Mouse (Mus musculus) intestine, embryonic 15.5 days (tissue): ENCODE measurements around the gene B3galt4. TPM values are rescaled to one million over a fixed set of nuclear protein-coding genes. Genes with fewer than 3 reads are reported as not detected.
"Not testable (repeated sequence)": the region's sequence is repeated elsewhere in the genome, so short reads cannot be mapped to it uniquely, and the experiment has no call there.

Experiments used
- ATAC-seq: fragments of 200-750 bp; cut with Nextera tagmentation; 2 replicates; pipeline ENCODE4 v1.8.0; 2017; ENCODE audit warnings: moderate TSS enrichment, moderate library complexity
- H3K27ac ChIP-seq: fragments of 300-500 bp; sonication (generic); 2 replicates; pipeline ENCODE4 v1.5.1; 2015; ENCODE audit warnings: mild to moderate bottlenecking, inconsistent platforms
- H3K27me3 ChIP-seq: fragments of 300-500 bp; sonication (generic); replicated peaks from 2 replicates; pipeline ENCODE4 v1.6.1; 2015; ENCODE audit warnings: inconsistent platforms
- H3K36me3 ChIP-seq: fragments of 300-500 bp; sonication (generic); 2 replicates; pipeline ENCODE4 v1.6.1; 2015; ENCODE audit warnings: inconsistent platforms
- H3K4me1 ChIP-seq: fragments of 300-500 bp; sonication (generic); replicated peaks from 2 replicates; pipeline ENCODE4 v1.6.1; 2015; ENCODE audit warnings: inconsistent platforms
- H3K4me2 ChIP-seq: fragments of 300-500 bp; sonication (generic); replicated peaks from 2 replicates; pipeline ENCODE4 v1.6.1; 2015; ENCODE audit warnings: mild to moderate bottlenecking, inconsistent platforms
- H3K4me3 ChIP-seq: fragments of 300-500 bp; sonication (generic); replicated peaks from 2 replicates; pipeline ENCODE4 v1.5.1; 2015; ENCODE audit warnings: inconsistent platforms
- H3K9ac ChIP-seq: fragments of 300-500 bp; sonication (generic); 2 replicates; pipeline ENCODE4 v1.6.1; 2015; ENCODE audit warnings: inconsistent platforms
- H3K9me3 ChIP-seq: fragments of 300-500 bp; sonication (generic); 2 replicates; pipeline ENCODE4 v1.6.1; 2016; ENCODE audit warnings: inconsistent platforms
- WGBS: fragments of 180-500 bp; shearing (Covaris S2); methylation state at CpG from one replicate; pipeline ENCODE4 v1.1.7; 2015; 5-methylcytosine and 5-hydroxymethylcytosine counted together
- polyA plus RNA-seq: library from polyadenylated mRNA; unstranded; fragments of >200 nt; fragmentation: Nextera tagmentation; extraction: Ambion mirVana; gene quantifications from 2 replicates; pipeline ENCODE4 v1.2.1, GENCODE M21; 2015

The B3galt4 gene
- 9.8 TPM in 2 replicates for polyA plus RNA-seq

GRCm38 (mm10) chr17:33951021-33951946 lies at the start of gene B3galt4:
Gene B3galt4 (minus strand): TSS chr17:33951488.
- 1% methylated on average over 45 of the region's 45 CpGs for WGBS
- Histone ChIP-seq H3K9me3 (no peaks in the 10 kb centered on the region), H3K9ac (peak within 1 kb of the TSS; percentile 59), H3K36me3 (peaks cover 13% of the 10 kb centered on the region), H3K4me3 (peak within 1 kb of the TSS; percentile 52), H3K27me3 (no peaks in the 10 kb centered on the region), H3K4me1 (peaks cover 52% of the 10 kb centered on the region), H3K4me2 (peak within 1 kb of the TSS; percentile 91), H3K27ac (peak within 1 kb of the TSS; percentile 96)
- ATAC-seq, result peak; percentile 79

- H3K27ac ChIP-seq, H3K9ac ChIP-seq, ATAC-seq, H3K4me3 ChIP-seq, H3K36me3 ChIP-seq, H3K9me3 ChIP-seq, H3K27me3 ChIP-seq, H3K4me1 ChIP-seq: not testable (repeated sequence)
- H3K4me2 ChIP-seq, result peak overlapping the region; percentile 99
- WGBS, result 54% methylated on average over 2 of the region's 2 CpGs
Measured at GRCm38 (mm10) chr17:34000796-34001195, 49.5 kb upstream of the B3galt4 start.

GRCm38 (mm10) chr17:34000150-34000537 lies 48.9 kb upstream of the B3galt4 start, which contains the start of gene H2-K1:
Gene H2-K1 (minus strand): TSS chr17:34000347.
- peak; percentile 97 for ATAC-seq
- WGBS, result under 1% methylated on average over 30 of the region's 30 CpGs
- peak within 1 kb of the TSS; percentile 58 for H3K4me3 ChIP-seq
- H3K9ac ChIP-seq, result peak within 1 kb of the TSS; percentile 58
- no peaks in the 10 kb centered on the region for H3K9me3 ChIP-seq
- H3K27me3 ChIP-seq, result 0 out of 2 replicates have a peak, but pooled peaks cover 5% of the 10 kb centered on the region
- H3K27ac ChIP-seq, result peak within 1 kb of the TSS; percentile 29
- no peaks in the 10 kb centered on the region for H3K36me3 ChIP-seq
- peaks cover 9% of the 10 kb centered on the region; the same call in 1 of the 2 replicates for H3K4me1 ChIP-seq
- H3K4me2 ChIP-seq, result peak within 1 kb of the TSS; percentile 99

- WGBS, result 2% methylated on average over 87 of the region's 87 CpGs
- Histone ChIP-seq H3K4me1 (peaks cover 9% of the 10 kb centered on the region; the same call in 1 of the 2 replicates), H3K36me3 (no peaks in the 10 kb centered on the region), H3K27ac (peak overlapping the region; percentile 29), H3K4me3 (peak overlapping the region; percentile 58), H3K4me2 (peak overlapping the region; percentile 99), H3K9ac (peak overlapping the region; percentile 58), H3K27me3 (0 out of 2 replicates have a peak, but pooled peaks cover 5% of the 10 kb centered on the region), H3K9me3 (no peaks in the 10 kb centered on the region)
- ATAC-seq, result peak; percentile 66
Measured at GRCm38 (mm10) chr17:33999341-34000149, 48.3 kb upstream of the B3galt4 start.

- H3K4me3 ChIP-seq, H3K27me3 ChIP-seq, H3K36me3 ChIP-seq, H3K9me3 ChIP-seq, H3K4me1 ChIP-seq, H3K9ac ChIP-seq, H3K27ac ChIP-seq, ATAC-seq: not testable (repeated sequence)
- WGBS, result 55% methylated on average over 5 of the region's 5 CpGs
- H3K4me2 ChIP-seq, result peak overlapping the region; percentile 99
Measured at GRCm38 (mm10) chr17:33998697-33999096, 47.4 kb upstream of the B3galt4 start.

- H3K9me3 ChIP-seq, H3K4me3 ChIP-seq, H3K27ac ChIP-seq, H3K9ac ChIP-seq, ATAC-seq, H3K36me3 ChIP-seq, H3K4me2 ChIP-seq, H3K27me3 ChIP-seq, H3K4me1 ChIP-seq: not testable (repeated sequence)
- 86% methylated on average over 2 of the region's 2 CpGs for WGBS
Measured at GRCm38 (mm10) chr17:33997025-33997424, 45.7 kb upstream of the B3galt4 start.

GRCm38 (mm10) chr17:33995651-33996050 lies 44.4 kb upstream of the B3galt4 start:
- no peak for ATAC-seq
- no peak overlapping the region for H3K9ac ChIP-seq
- H3K4me3 ChIP-seq, result no peak overlapping the region
- H3K27ac ChIP-seq, result no peak overlapping the region
- H3K36me3 ChIP-seq, result no peaks in the 10 kb centered on the region
- WGBS, result 42% methylated on average over 3 of the region's 3 CpGs
- H3K4me1 ChIP-seq, result peaks cover 11% of the 10 kb centered on the region; the same call in 1 of the 2 replicates
- H3K4me2 ChIP-seq, result no peak overlapping the region
- H3K27me3 ChIP-seq, result 0 out of 2 replicates have a peak, but pooled peaks cover 5% of the 10 kb centered on the region
- no peaks in the 10 kb centered on the region for H3K9me3 ChIP-seq

- peaks cover 7% of the 10 kb centered on the region; the same call in 1 of the 2 replicates for H3K4me1 ChIP-seq
- no peaks in the 10 kb centered on the region for H3K9me3 ChIP-seq
- H3K27me3 ChIP-seq, result 0 out of 2 replicates have a peak, but pooled peaks cover under 1% of the 10 kb centered on the region
- no peaks in the 10 kb centered on the region for H3K36me3 ChIP-seq
- H3K4me3 ChIP-seq, result no peak overlapping the region
- no peak overlapping the region for H3K9ac ChIP-seq
- H3K4me2 ChIP-seq, result no peak overlapping the region
- 90% methylated on average over 8 of the region's 8 CpGs for WGBS
- no peak overlapping the region for H3K27ac ChIP-seq
- ATAC-seq, result no peak
Measured at GRCm38 (mm10) chr17:33994959-33995358, 43.7 kb upstream of the B3galt4 start.

- H3K4me3 ChIP-seq, result no peak overlapping the region
- H3K27ac ChIP-seq, result no peak overlapping the region
- ATAC-seq, result 0 out of 2 replicates have a peak, but pooled peaks have one; percentile 31
- 29% methylated on average over 10 of the region's 10 CpGs for WGBS
- no peak overlapping the region for H3K9ac ChIP-seq
- peaks cover 10% of the 10 kb centered on the region; the same call in 1 of the 2 replicates for H3K27me3 ChIP-seq
- no peaks in the 10 kb centered on the region for H3K36me3 ChIP-seq
- 0 out of 2 replicates have a peak, but pooled peaks cover 2% of the 10 kb centered on the region for H3K4me1 ChIP-seq
- H3K4me2 ChIP-seq, result no peak overlapping the region
- no peaks in the 10 kb centered on the region for H3K9me3 ChIP-seq
Measured at GRCm38 (mm10) chr17:33991788-33992664, 40.7 kb upstream of the B3galt4 start.

- Histone ChIP-seq H3K27me3 (peaks cover 17% of the 10 kb centered on the region), H3K4me2 (peak overlapping the region; percentile 80)
- 12% methylated on average over 8 of the region's 8 CpGs for WGBS
- H3K4me3 ChIP-seq, H3K27ac ChIP-seq, H3K9ac ChIP-seq, ATAC-seq, H3K9me3 ChIP-seq, H3K4me1 ChIP-seq, H3K36me3 ChIP-seq: not testable (repeated sequence)
Measured at GRCm38 (mm10) chr17:33982136-33982535, 30.8 kb upstream of the B3galt4 start.

GRCm38 (mm10) chr17:33981192-33981909 lies 30.1 kb upstream of the B3galt4 start:
- Histone ChIP-seq H3K9ac (peak overlapping the region; percentile 64), H3K4me2 (peak overlapping the region; percentile 80), H3K27ac (peak overlapping the region; percentile 90), H3K27me3 (peaks cover 19% of the 10 kb centered on the region), H3K4me3 (peak overlapping the region; percentile 50)
- not testable (repeated sequence) for H3K36me3 ChIP-seq, H3K4me1 ChIP-seq, H3K9me3 ChIP-seq
- ATAC-seq, result peak; percentile 80
- under 1% methylated on average over 27 of the region's 27 CpGs for WGBS
